ENCODE assay signal across 22 mouse cellular contexts in genomic region chr9:87822276-87822675, GRCm38 (mm10).
DNase-seq lines count a peak whose midpoint lies in the region; ATAC-seq lines count a peak whose summit lies in the region.
"Had no signal": no experiment of that assay in that cellular context is flagged by ENCODE, and none has a peak within 500 bp of the region (broad histone marks: within the 10 kb centered on the region; RNA-seq: fewer than 3 reads in every experiment).

No protein-coding gene starts in this region.

- WGBS in midbrain, embryonic 11.5 days = 85% methylated on average over 5 of the region's 5 CpGs
- WGBS in midbrain, embryonic 16.5 days = 86% methylated on average over 5 of the region's 5 CpGs

- ATAC-seq in midbrain, embryonic 11.5 days (ENCODE audit: low FRiP score) = no peak
- ATAC-seq in midbrain, embryonic 16.5 days = no peak
- ATAC-seq: activated CD4-positive, CD25-positive, alpha-beta regulatory T cell, adult 4 months; intestine, embryonic 15.5 days; Patski had no signal

- H3K9ac ChIP-seq in midbrain, embryonic 11.5 days (ENCODE audit: low read length) = no peak overlapping the region
- no peak overlapping the region for H3K9ac ChIP-seq in midbrain, embryonic 16.5 days (ENCODE audit: low read depth, low read length)
- H3K9ac ChIP-seq: embryonic facial prominence, embryonic 13.5 days; forebrain, embryonic 12.5 days; heart, embryonic 15.5 days; hindbrain, embryonic 13.5 days; intestine, embryonic 15.5 days had no signal

- DNase-seq in cerebellum, adult 18-20 months = peak; percentile 9 to 28
- no peak for DNase-seq in cerebellum, adult 11 months
- DNase-seq in midbrain, embryonic 11.5 days (ENCODE audit: low spot score, missing footprints) = peak; percentile 21
- DNase-seq in cerebellum, adult 9-11 months = peak; percentile 7
- DNase-seq in cerebellum, postnatal 36 days = peak; percentile 33 to 44
- DNase-seq in adrenal gland, adult (ENCODE audit: inconsistent age in 2 of 2, low spot score in 1 of 2) = no peak
- no peak for DNase-seq in thymus, postnatal 10 days (ENCODE audit: low spot score in 2 of 2)
- DNase-seq: adrenal gland, adult 2 months; adrenal gland, postnatal 25 days; gastrocnemius, postnatal 36 days; heart, adult 2 months; heart, postnatal 14 days; kidney, adult 18-20 months had no signal

- no peaks in the 10 kb centered on the region for H3K9me3 ChIP-seq in midbrain, embryonic 11.5 days (ENCODE audit: control insufficient read depth, low read length)
- no peaks in the 10 kb centered on the region for H3K9me3 ChIP-seq in midbrain, embryonic 16.5 days (replicated peaks; ENCODE audit: control insufficient read depth, low read length, poor library complexity, severe bottlenecking)
- H3K9me3 ChIP-seq: embryonic facial prominence, embryonic 13.5 days; forebrain, embryonic 12.5 days; heart, embryonic 15.5 days; hindbrain, embryonic 13.5 days; intestine, embryonic 15.5 days had no signal

- no peaks in the 10 kb centered on the region for H3K27me3 ChIP-seq in midbrain, embryonic 11.5 days (ENCODE audit: control insufficient read depth, insufficient read depth, low read length)
- H3K27me3 ChIP-seq in midbrain, embryonic 16.5 days (ENCODE audit: control insufficient read depth, insufficient read depth, low read depth, low read length) = no peaks in the 10 kb centered on the region
- H3K27me3 ChIP-seq: embryonic facial prominence, embryonic 13.5 days; forebrain, embryonic 12.5 days; hindbrain, embryonic 13.5 days; intestine, embryonic 15.5 days; Patski had no signal

- H3K36me3 ChIP-seq in midbrain, embryonic 11.5 days (ENCODE audit: control insufficient read depth, insufficient read depth, low read length) = no peaks in the 10 kb centered on the region
- no peaks in the 10 kb centered on the region for H3K36me3 ChIP-seq in midbrain, embryonic 16.5 days (ENCODE audit: control insufficient read depth, insufficient read depth, low read length)
- H3K36me3 ChIP-seq: embryonic facial prominence, embryonic 13.5 days; forebrain, embryonic 12.5 days; heart, embryonic 15.5 days; hindbrain, embryonic 13.5 days; intestine, embryonic 15.5 days had no signal

- no peaks in the 10 kb centered on the region for H3K4me1 ChIP-seq in midbrain, embryonic 11.5 days (ENCODE audit: control insufficient read depth, insufficient read depth, low read length)
- no peaks in the 10 kb centered on the region for H3K4me1 ChIP-seq in midbrain, embryonic 16.5 days (ENCODE audit: control insufficient read depth, insufficient read depth, low read length)
- H3K4me1 ChIP-seq: forebrain, embryonic 12.5 days; heart, embryonic 15.5 days; hindbrain, embryonic 13.5 days; intestine, embryonic 15.5 days had no signal

- no peak overlapping the region for H3K27ac ChIP-seq in midbrain, embryonic 11.5 days (ENCODE audit: low read depth, low read length)
- H3K27ac ChIP-seq in midbrain, embryonic 16.5 days (ENCODE audit: low read length) = no peak overlapping the region
- H3K27ac ChIP-seq: embryonic facial prominence, embryonic 13.5 days; forebrain, embryonic 12.5 days; heart, adult 2 months; heart, embryonic 15.5 days; hindbrain, embryonic 13.5 days; intestine, embryonic 15.5 days had no signal

- no peak overlapping the region for H3K4me3 ChIP-seq in midbrain, embryonic 11.5 days (ENCODE audit: low read depth, low read length)
- H3K4me3 ChIP-seq in midbrain, embryonic 16.5 days (ENCODE audit: low read depth, low read length) = no peak overlapping the region
- H3K4me3 ChIP-seq: embryonic facial prominence, embryonic 13.5 days; forebrain, embryonic 12.5 days; heart, adult 2 months; heart, embryonic 15.5 days; hindbrain, embryonic 13.5 days; intestine, embryonic 15.5 days had no signal

- no peak overlapping the region for H3K4me2 ChIP-seq in midbrain, embryonic 11.5 days
- H3K4me2 ChIP-seq in midbrain, embryonic 16.5 days (ENCODE audit: low read length) = no peak overlapping the region
- H3K4me2 ChIP-seq: embryonic facial prominence, embryonic 13.5 days; forebrain, embryonic 12.5 days; heart, embryonic 11.5 days; heart, embryonic 15.5 days; hindbrain, embryonic 13.5 days; intestine, embryonic 15.5 days had no signal

Comparison
In these comparisons a context has a peak if more than half of its experiments do, and no peak if none do; other contexts are left out.
1. DNase-seq: peak in cerebellum, adult 18-20 months (2 of 2), midbrain, embryonic 11.5 days (single experiment), cerebellum, adult 9-11 months (single experiment) and cerebellum, postnatal 36 days (2 of 2); none in cerebellum, adult 11 months (single experiment), adrenal gland, adult (0 of 2) and thymus, postnatal 10 days (0 of 2).